Mouse (Mus musculus): ENCODE measurements around the gene Prim1. TPM values are rescaled to one million over a fixed set of nuclear protein-coding genes. Genes with fewer than 3 reads are reported as not detected.

Prim1 gene
- total and polyA plus RNA-seq, 2 experiments from 2014 or later: 30.1 to 33.6 TPM

DNA sequence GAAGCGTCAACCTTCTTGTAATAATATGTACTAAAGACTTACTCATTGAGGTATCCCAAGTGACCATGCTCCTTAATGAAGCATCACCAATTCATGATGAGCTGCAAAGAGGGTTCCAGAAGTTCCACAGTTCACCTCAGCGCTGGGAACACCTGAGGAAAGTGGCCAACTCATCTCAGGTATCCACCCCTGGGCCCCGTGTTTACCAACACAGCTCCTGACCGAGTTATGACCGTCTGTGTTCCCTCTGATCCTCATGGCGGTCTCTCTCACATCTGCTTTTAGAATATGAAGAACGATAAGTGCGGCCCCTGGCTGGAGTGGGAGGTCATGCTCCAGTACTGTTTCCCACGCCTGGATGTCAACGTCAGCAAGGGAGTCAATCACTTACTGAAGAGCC is 8.5 kb downstream of the Prim1 start:
- H3K4me3 ChIP-seq (ENCODE audit: low read depth, low read length): no peak overlapping the region
- H3K27me3 ChIP-seq (ENCODE audit: insufficient read depth, low read length): no peaks in the 10 kb centered on the region
- TF ChIP-seq CTCF (IDR thresholded peaks at IDR 0.05): no peak
- no peak overlapping the region for H3K27ac ChIP-seq (ENCODE audit: low read depth, low read length)
- H3K4me2 ChIP-seq (ENCODE audit: low read depth, low read length, poor library complexity, severe bottlenecking): no peak overlapping the region
- H3K9ac ChIP-seq (replicated peaks; ENCODE audit: low read length, poor library complexity, severe bottlenecking): no peak overlapping the region
- DNase-seq (ENCODE audit: low spot score) (no peak), ATAC-seq (ENCODE audit: low FRiP score) (no peak)
- H3K4me1 ChIP-seq (ENCODE audit: insufficient read depth, low read length): no peaks in the 10 kb centered on the region
- H3K9me3 ChIP-seq (ENCODE audit: low read length): no peaks in the 10 kb centered on the region
- peaks cover 20% of the 10 kb centered on the region for H3K36me3 ChIP-seq (ENCODE audit: insufficient read depth, low read length)
- WGBS: 95% methylated on average over 10 of the region's 10 CpGs

DNA sequence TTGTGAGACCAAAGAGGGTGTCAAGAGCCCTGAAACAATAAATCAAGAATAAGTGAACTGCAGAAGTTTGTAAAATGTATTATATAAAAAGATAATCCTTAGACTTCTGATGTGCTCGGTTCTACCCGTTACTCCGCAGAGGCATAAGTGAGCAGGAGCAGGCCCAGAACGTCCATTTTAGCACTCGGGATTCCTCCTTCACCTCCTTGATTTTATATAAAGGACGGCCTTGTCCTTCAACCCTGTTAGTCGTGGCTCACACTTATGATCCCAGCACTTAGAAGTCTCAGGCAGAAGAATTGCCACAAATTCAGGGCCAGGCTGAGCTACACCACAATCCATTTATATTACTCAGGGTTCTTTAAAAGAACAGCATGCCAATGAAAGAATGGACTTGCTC is 15.0 kb downstream of the Prim1 start:
- Histone ChIP-seq H3K4me2 (ENCODE audit: low read depth, low read length, poor library complexity, severe bottlenecking) (no peak overlapping the region), H3K27me3 (ENCODE audit: insufficient read depth, low read length) (no peaks in the 10 kb centered on the region), H3K27ac (ENCODE audit: low read depth, low read length) (no peak overlapping the region), H3K4me3 (ENCODE audit: low read depth, low read length) (no peak overlapping the region), H3K4me1 (ENCODE audit: insufficient read depth, low read length) (no peaks in the 10 kb centered on the region), H3K9me3 (ENCODE audit: low read length) (no peaks in the 10 kb centered on the region), H3K9ac (replicated peaks; ENCODE audit: low read length, poor library complexity, severe bottlenecking) (no peak overlapping the region), H3K36me3 (ENCODE audit: insufficient read depth, low read length) (peaks cover 8% of the 10 kb centered on the region; the same call in 1 of the 2 replicates)
- no peak for ATAC-seq (ENCODE audit: low FRiP score)
- WGBS: 92% methylated on average over 7 of the region's 7 CpGs
- no peak for TF ChIP-seq CTCF (IDR thresholded peaks at IDR 0.05)
- DNase-seq (ENCODE audit: low spot score): no peak

DNA sequence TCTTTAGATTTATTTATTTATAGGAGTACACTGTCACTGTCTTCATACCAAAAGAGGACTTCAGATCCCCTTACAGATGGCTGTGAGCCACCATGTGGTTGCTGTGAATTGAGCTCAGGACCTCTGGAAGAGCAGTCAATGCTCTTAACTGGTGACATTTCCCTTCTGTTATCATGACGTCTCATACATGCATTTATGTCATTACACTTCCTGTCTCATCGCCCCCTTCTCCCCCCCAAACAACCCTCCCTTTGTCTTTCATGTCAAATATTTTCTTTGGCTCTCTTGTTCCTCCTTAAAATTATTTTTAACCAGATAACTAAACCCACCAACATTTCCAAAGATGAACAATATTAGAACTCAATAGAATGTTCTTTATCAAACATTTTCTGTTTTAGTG is 15.9 kb downstream of the Prim1 start:
- H3K27me3 ChIP-seq (ENCODE audit: insufficient read depth, low read length): no peaks in the 10 kb centered on the region
- H3K9me3 ChIP-seq (ENCODE audit: low read length): no peaks in the 10 kb centered on the region
- H3K36me3 ChIP-seq (ENCODE audit: insufficient read depth, low read length): peaks cover 8% of the 10 kb centered on the region; the same call in 1 of the 2 replicates
- ATAC-seq (ENCODE audit: low FRiP score) (no peak), DNase-seq (ENCODE audit: low spot score) (no peak)
- no peak overlapping the region for H3K4me2 ChIP-seq (ENCODE audit: low read depth, low read length, poor library complexity, severe bottlenecking)
- no peaks in the 10 kb centered on the region for H3K4me1 ChIP-seq (ENCODE audit: insufficient read depth, low read length)
- no peak overlapping the region for H3K4me3 ChIP-seq (ENCODE audit: low read depth, low read length)
- no peak overlapping the region for H3K27ac ChIP-seq (ENCODE audit: low read depth, low read length)
- WGBS: 79% methylated on average over 2 of the region's 2 CpGs
- no peak overlapping the region for H3K9ac ChIP-seq (replicated peaks; ENCODE audit: low read length, poor library complexity, severe bottlenecking)
- TF ChIP-seq CTCF (IDR thresholded peaks at IDR 0.05): no peak

DNA sequence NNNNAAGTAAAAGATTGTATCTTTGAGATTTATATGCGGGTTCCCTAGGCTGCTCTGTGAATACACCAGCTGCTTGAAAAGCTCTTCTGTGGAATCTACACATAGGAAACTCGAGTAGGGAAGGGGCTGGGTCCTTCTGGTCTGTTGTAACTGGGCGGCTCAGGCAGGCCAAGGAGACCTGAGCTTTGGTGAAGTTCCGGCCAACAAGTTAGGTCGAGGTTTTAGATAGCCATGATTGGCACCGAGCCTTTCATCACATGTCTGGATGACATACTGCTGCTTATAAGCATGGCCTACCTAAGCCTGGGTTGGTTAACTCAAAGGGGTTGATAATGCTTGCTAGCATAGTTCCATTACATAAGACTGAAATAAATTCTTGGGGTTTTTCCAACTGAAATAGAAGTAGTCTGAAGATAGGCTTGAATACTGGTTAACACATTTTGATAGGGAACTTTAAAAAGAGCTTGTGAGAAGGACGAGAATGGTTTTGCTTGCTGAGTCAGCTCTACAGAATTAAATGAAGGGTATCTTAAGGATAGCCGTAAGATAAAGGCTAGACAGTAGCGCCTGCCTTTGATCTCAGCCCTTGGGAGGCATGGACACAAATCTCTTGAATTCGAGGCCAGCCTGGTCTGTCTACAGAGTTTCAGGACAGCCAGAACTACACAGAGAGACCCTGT is 21.9 kb downstream of the Prim1 start:
- ATAC-seq (ENCODE audit: low FRiP score) (no peak), DNase-seq (ENCODE audit: low spot score) (peak; percentile 55)
- Histone ChIP-seq H3K27me3 (ENCODE audit: insufficient read depth, low read length) (no peaks in the 10 kb centered on the region), H3K4me1 (ENCODE audit: insufficient read depth, low read length) (0 out of 2 replicates have a peak, but pooled peaks cover 9% of the 10 kb centered on the region), H3K36me3 (ENCODE audit: insufficient read depth, low read length) (peaks cover 21% of the 10 kb centered on the region), H3K27ac (ENCODE audit: low read depth, low read length) (peak overlapping the region; percentile 90; the same call in 1 of the 2 replicates), H3K4me2 (ENCODE audit: low read depth, low read length, poor library complexity, severe bottlenecking) (peak overlapping the region; percentile 86), H3K4me3 (ENCODE audit: low read depth, low read length) (peak overlapping the region; percentile 51), H3K9me3 (ENCODE audit: low read length) (no peaks in the 10 kb centered on the region), H3K9ac (replicated peaks; ENCODE audit: low read length, poor library complexity, severe bottlenecking) (peak overlapping the region; percentile 71)
- no peak for TF ChIP-seq CTCF (IDR thresholded peaks at IDR 0.05)
- 2% methylated on average over 10 of the region's 10 CpGs for WGBS

DNA sequence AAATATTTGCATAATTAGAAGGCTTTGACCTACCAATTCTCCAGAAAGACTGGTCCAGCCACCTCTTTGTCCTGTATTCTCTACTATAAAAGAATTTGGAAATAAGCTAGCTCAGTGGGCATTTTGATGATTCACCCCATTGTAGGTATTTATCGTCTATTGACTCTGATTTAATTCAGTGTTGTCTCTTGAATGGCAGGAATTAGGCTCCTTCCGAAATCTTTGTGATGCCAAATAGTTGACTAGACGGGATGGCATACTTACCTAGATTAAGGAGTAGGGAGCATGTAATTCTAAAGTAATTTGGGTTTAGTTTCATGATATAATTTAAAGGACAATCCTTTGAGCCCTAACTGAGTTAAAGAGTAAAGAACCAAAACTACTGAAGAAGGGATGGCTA is 23.0 kb downstream of the Prim1 start:
- Histone ChIP-seq H3K9me3 (ENCODE audit: low read length) (no peaks in the 10 kb centered on the region), H3K4me3 (ENCODE audit: low read depth, low read length) (no peak overlapping the region), H3K36me3 (ENCODE audit: insufficient read depth, low read length) (peaks cover 21% of the 10 kb centered on the region), H3K27me3 (ENCODE audit: insufficient read depth, low read length) (no peaks in the 10 kb centered on the region), H3K27ac (ENCODE audit: low read depth, low read length) (no peak overlapping the region), H3K4me1 (ENCODE audit: insufficient read depth, low read length) (0 out of 2 replicates have a peak, but pooled peaks cover 9% of the 10 kb centered on the region), H3K9ac (replicated peaks; ENCODE audit: low read length, poor library complexity, severe bottlenecking) (no peak overlapping the region), H3K4me2 (ENCODE audit: low read depth, low read length, poor library complexity, severe bottlenecking) (no peak overlapping the region; the same call in 1 of the 2 replicates)
- TF ChIP-seq CTCF (IDR thresholded peaks at IDR 0.05): no peak
- DNase-seq (ENCODE audit: low spot score) (no peak), ATAC-seq (ENCODE audit: low FRiP score) (no peak)
- WGBS: 51% methylated on average over 3 of the region's 3 CpGs

DNA sequence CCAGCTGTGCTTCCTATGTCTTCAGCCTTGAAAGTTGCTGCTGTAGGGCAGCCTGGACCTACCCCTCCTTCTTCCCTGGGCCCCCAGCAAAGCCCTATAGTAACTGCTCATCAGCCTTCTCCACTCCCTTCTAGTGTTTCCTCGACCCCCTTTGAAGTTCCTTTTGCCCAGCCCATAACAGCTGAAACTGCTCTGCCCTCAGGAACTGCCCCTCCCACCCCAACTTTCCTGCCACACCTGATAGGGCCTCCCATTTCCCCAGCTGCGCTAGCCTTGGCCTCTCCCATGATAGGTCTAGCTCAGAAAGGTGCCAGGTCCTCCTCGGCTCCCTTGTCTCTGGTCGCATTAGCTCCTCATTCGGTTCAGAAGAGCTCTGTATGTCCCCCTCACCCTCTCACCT is 24.2 kb downstream of the Prim1 start:
- ATAC-seq (ENCODE audit: low FRiP score) (no peak), DNase-seq (ENCODE audit: low spot score) (no peak)
- Histone ChIP-seq H3K9ac (replicated peaks; ENCODE audit: low read length, poor library complexity, severe bottlenecking) (no peak overlapping the region), H3K9me3 (ENCODE audit: low read length) (no peaks in the 10 kb centered on the region), H3K4me3 (ENCODE audit: low read depth, low read length) (no peak overlapping the region), H3K4me1 (ENCODE audit: insufficient read depth, low read length) (0 out of 2 replicates have a peak, but pooled peaks cover 9% of the 10 kb centered on the region), H3K36me3 (ENCODE audit: insufficient read depth, low read length) (peaks cover 31% of the 10 kb centered on the region), H3K27me3 (ENCODE audit: insufficient read depth, low read length) (no peaks in the 10 kb centered on the region), H3K4me2 (ENCODE audit: low read depth, low read length, poor library complexity, severe bottlenecking) (no peak overlapping the region), H3K27ac (ENCODE audit: low read depth, low read length) (no peak overlapping the region)
- TF ChIP-seq CTCF (IDR thresholded peaks at IDR 0.05): no peak
- WGBS: 74% methylated on average over 5 of the region's 5 CpGs

Data from midbrain, postnatal 0 days (tissue).